Mouse (Mus musculus) lung, adult 2 months (tissue): Measurements from ENCODE around the gene Avpr1b. TPM values are rescaled to one million over a fixed set of nuclear protein-coding genes. Genes with fewer than 3 reads are reported as not detected.

Experiments
- DNase-seq: peaks from one replicate; pipeline ENCODE4 v3.0.0; 2022
- H3K4me1 ChIP-seq: fragments of 200-500 bp; 2 replicates; pipeline ENCODE4 v1.6.1; 2011; ENCODE audit warnings: low read length; ENCODE audit not compliant: control insufficient read depth, insufficient read depth
- H3K4me3 ChIP-seq: fragments of 200-500 bp; replicated peaks from 2 replicates; pipeline ENCODE3; 2011; ENCODE audit warnings: low read depth, mild to moderate bottlenecking, control low read depth, low read length; ENCODE audit errors: extremely low read depth
- CTCF ChIP-seq: fragments of 200-500 bp; IDR thresholded peaks from 2 replicates; pipeline ENCODE4 v1.5.1; 2011; ENCODE audit warnings: mild to moderate bottlenecking, low read length, control low read depth; ENCODE audit not compliant: insufficient read depth
- POLR2A ChIP-seq: fragments of 200-500 bp; IDR thresholded peaks from 2 replicates; pipeline ENCODE4 v1.6.1; 2011; ENCODE audit warnings: low read depth, mild to moderate bottlenecking, control low read depth, low read length, borderline replicate concordance; ENCODE audit errors: extremely low read depth
- WGBS: fragments of 180-500 bp; shearing (Covaris S2); methylation state at CpG from one replicate; pipeline ENCODE4 v1.1.7; 2018; 5-methylcytosine and 5-hydroxymethylcytosine counted together
- polyA plus RNA-seq: library from polyadenylated mRNA; depleted of rRNA; stranded (reverse); fragments of >200 nt; gene quantifications from 2 replicates; pipeline ENCODE4 v1.2.3, GENCODE M21; 2012

Gene Avpr1b
- polyA plus RNA-seq, 1 experiment: not detected

- H3K4me1 ChIP-seq: no peaks in the 10 kb centered on the region
- no peak for TF ChIP-seq CTCF
- no peak for TF ChIP-seq POLR2A
- DNase-seq: no peak
- WGBS: 61% methylated on average over 9 of the region's 9 CpGs
- no peak overlapping the region for H3K4me3 ChIP-seq
These were observed 39.7 kb downstream of the Avpr1b start for GRCm38 (mm10) chr1:131638541-131639421.

- 82% methylated on average over 4 of the region's 4 CpGs for WGBS
- no peak for TF ChIP-seq POLR2A
- TF ChIP-seq CTCF: no peak
- Histone ChIP-seq H3K4me3 (no peak overlapping the region), H3K4me1 (no peaks in the 10 kb centered on the region)
- no peak for DNase-seq
These were observed 41.0 kb downstream of the Avpr1b start for GRCm38 (mm10) chr1:131640062-131640461.

GRCm38 (mm10) chr1:131641565-131641964 lies 42.5 kb downstream of the Avpr1b start:
- no peaks in the 10 kb centered on the region for H3K4me1 ChIP-seq
- WGBS: 92% methylated on average over 13 of the region's 13 CpGs
- TF ChIP-seq CTCF: no peak
- TF ChIP-seq POLR2A: no peak
- DNase-seq: no peak
- no peak overlapping the region for H3K4me3 ChIP-seq

GRCm38 (mm10) chr1:131642251-131642650 lies 43.2 kb downstream of the Avpr1b start:
- no peak for DNase-seq
- Histone ChIP-seq H3K4me1 (no peaks in the 10 kb centered on the region), H3K4me3 (no peak overlapping the region)
- TF ChIP-seq CTCF: no peak
- TF ChIP-seq POLR2A: no peak
- 81% methylated on average over 2 of the region's 2 CpGs for WGBS

GRCm38 (mm10) chr1:131652670-131653443 lies 53.8 kb downstream of the Avpr1b start:
- H3K4me3 ChIP-seq: no peak overlapping the region
- TF ChIP-seq POLR2A (no peak), CTCF (no peak)
- no peaks in the 10 kb centered on the region for H3K4me1 ChIP-seq
- 66% methylated on average over 12 of the region's 12 CpGs for WGBS
- no peak for DNase-seq

- H3K4me1 ChIP-seq: no peaks in the 10 kb centered on the region
- WGBS: 67% methylated on average over 6 of the region's 6 CpGs
- no peak overlapping the region for H3K4me3 ChIP-seq
- no peak for DNase-seq
- TF ChIP-seq CTCF: no peak
- TF ChIP-seq POLR2A: no peak
These were observed 56.6 kb downstream of the Avpr1b start for GRCm38 (mm10) chr1:131655601-131656000.

GRCm38 (mm10) chr1:131657945-131658354 lies 58.9 kb downstream of the Avpr1b start:
- Histone ChIP-seq H3K4me1 (no peaks in the 10 kb centered on the region), H3K4me3 (no peak overlapping the region)
- DNase-seq: peak; percentile 75
- WGBS: 0% methylated on average over 11 of the region's 11 CpGs
- no peak for TF ChIP-seq POLR2A
- TF ChIP-seq CTCF: peak; percentile 93

GRCm38 (mm10) chr1:131659512-131660085 lies 60.6 kb downstream of the Avpr1b start:
- Histone ChIP-seq H3K4me3 (no peak overlapping the region), H3K4me1 (no peaks in the 10 kb centered on the region)
- DNase-seq: no peak
- no peak for TF ChIP-seq POLR2A
- no peak for TF ChIP-seq CTCF
- 75% methylated on average over 5 of the region's 5 CpGs for WGBS

- H3K4me3 ChIP-seq: no peak overlapping the region
- no peak for DNase-seq
- TF ChIP-seq CTCF (no peak), POLR2A (no peak)
- H3K4me1 ChIP-seq: no peaks in the 10 kb centered on the region
- 71% methylated on average over 2 of the region's 2 CpGs for WGBS
These were observed 61.2 kb downstream of the Avpr1b start for GRCm38 (mm10) chr1:131660266-131660665.
